Mouse (Mus musculus) heart, adult 18-20 months (tissue): ENCODE measurements at regions not wholly inside any gene's neighbourhood (a gene's known extent, or its start where the extent isn't known, plus 50 kb on each side); places are given as distances from the start of the nearest gene placed in this dataset.
A peak's percentile ranks its signal among the peaks of the same experiment; 100 is the strongest.

Experiments used
- DNase-seq, 2 experiments: peaks; one replicate each; pipeline ENCODE4 v3.0.0; 2021 to 2022; ENCODE audit warnings: mixed read lengths in 1 of 2

DNA sequence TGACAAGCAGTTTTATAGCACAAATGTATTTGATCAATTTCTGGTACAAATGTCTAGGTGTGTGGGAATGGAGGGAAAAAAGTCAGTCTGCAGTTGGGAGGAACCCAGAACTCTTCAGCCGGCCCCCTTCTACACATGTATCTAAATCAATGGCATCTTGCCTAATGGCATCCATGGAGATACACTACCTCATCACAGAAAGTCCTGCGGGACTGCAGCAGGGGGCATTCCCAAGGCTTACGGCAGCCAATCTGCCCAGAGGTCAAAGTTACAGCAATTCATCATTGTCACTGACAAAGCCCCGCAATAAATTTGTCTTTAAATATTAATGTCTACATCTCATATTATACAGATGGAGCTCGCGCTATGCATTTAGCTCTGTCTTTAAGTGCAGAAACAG, 135.7 kb upstream of the Arhgap5 start:
- DNase-seq = no peak

DNA sequence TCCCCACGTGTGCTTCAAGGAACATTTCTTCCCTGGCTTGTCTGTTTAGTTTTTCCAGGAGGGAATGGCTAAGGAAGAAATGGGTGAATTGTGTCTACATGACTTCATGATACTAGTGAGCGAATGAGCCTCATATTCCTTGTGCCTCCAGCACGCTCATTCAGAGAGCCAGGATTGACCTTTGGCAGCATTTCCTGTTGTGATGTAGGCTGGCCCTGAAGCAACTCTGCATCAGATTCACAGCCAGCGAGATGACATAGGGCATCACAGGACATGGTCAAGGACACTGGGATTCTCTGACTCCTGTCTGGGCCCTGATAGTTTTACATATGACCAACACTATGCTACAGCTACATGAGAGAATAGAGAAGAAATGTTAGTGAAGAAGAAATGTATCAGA, 135.3 kb upstream of the Arhgap5 start:
- DNase-seq = no peak

DNA sequence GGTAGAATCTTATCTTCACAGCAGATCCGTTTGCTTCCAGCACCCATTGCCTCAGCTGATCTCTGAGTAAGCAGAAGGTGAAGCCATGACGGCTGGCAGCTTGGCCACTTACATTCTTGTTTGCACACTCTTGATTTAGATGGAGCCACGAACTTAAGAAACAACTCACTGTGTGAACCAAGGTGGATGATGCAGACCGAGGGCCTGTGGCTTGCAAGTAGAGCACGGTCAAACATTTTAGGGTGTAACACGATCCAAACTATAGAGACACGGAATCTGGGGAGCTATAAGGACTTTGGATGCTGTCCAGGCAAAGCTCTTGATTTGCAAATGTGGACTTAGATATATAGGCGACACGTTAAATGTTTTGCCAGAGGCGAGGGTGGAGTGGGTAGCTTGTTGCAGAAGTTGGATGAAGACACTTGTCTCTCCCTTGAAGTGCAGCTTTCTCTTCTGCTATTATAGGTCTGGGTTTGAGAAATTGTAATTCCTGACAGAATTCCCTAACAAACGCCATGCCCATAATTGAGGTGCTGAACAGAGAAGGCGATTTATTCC, 133.5 kb upstream of the Arhgap5 start:
- DNase-seq = no peak

DNA sequence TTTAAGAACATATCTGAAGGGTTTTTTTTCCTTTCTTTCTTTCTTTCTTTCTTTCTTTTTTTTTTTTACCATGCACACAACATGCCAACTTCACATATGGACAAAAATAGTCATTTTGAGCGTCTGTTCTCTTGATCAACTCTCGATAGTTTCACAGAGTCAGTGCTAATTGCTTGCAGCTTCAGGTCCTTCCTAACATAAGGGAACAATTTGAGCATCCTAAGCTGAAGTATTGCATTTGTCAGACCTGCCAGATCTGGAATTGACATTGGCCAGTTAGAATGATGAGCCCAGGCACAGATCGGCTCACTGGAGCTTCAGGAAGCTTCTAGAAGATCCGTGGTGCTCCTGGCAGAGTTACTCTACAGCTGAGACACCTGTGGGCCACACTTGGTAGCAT, 128.7 kb upstream of the Arhgap5 start:
- DNase-seq = no peak

DNA sequence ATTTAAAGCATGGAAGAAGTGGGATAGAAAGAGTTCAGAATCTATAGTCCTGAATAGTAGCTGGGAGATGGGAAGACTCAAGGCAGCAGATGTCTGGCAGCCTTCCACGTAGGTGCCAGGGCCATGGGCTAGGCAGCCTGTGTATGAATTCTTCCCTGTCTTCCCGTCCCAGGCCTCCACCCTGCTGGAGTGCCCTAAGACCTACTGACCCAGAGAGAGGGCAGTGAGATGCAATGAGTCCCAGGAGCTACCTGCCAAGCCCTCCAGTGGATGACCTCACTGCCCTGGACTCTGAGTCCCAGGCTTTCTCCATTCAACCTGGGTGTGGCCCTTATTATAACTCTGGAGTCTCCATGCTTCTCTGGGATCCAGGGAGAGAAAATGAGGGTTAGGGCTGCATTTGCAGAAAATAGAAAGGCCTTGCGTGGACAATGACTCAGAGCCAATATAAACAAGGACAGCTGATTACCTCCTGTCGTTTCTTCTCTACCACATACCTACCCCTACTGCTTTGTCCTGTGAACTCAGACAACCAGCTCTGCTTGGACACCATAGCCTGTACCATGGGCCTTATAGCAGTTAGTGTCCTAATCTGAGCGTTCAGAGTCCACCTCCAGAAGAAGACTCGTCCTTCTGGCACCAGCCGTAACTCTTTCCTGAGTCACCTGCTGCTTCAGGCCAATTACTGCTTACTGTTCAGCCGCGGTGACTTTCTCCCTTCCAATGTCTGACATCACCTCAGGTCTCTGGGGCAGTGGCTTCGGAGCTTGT, 126.9 kb upstream of the Arhgap5 start:
- peak in 1 of 2 experiments; percentile 29 for DNase-seq

DNA sequence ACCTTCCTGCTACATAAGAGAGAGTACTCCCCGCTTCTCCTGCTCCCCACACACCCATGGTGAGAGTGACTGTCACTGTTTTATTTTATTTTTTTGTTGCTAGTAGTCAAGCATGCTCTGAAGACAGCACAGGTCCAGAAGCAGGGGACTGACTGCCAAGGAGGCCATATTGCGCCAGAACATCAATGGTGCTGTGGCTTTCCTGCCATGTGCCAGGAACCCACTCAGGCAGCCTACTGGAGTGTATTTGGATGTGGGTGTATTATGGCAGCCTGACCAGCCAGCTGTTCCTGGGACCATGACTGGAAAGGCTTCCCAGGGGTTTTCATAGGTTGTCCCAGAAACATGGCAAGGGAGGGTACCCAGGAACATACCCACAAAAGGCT, 126.3 kb upstream of the Arhgap5 start:
- DNase-seq = no peak

DNA sequence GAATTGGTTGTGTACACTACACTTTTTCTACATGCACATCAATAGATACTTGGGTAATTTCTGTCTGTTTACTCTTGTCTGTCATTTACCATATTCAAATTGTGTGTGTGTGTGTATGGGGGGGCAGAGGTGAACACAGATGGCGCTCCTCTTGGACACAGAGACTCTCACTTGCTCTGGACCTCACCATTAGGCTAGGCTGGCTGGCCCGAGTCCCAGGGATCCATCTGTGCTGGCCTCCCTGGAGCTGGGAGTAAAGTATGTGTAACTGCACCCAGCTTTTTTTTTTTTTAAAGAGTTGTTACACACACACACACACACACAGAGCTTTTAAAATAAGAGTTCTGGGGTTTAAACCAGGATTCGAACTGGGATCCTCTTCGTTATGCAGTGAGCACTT, 124.5 kb upstream of the Arhgap5 start:
- DNase-seq = no peak

DNA sequence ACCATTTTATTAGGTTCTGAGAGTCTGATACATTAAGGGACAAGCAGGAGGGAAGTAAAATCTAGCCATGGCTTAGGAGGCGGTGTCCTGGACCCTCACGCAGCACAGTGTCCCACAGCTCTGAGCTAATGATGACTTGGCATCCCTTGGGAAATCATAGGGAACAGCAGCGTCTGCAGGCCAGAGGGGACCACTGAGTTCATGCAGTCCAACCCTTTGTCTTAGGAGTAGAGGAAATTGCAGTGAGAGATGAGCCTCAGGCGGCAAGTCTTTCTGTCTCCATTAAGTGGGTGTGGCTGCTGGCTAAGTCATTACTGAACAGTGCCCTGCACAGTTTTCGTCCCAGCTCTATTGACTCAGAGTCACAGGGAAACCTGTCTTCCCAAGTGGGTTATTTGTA, 123.8 kb upstream of the Arhgap5 start:
- peak in 1 of 2 experiments; percentile 9 for DNase-seq

DNA sequence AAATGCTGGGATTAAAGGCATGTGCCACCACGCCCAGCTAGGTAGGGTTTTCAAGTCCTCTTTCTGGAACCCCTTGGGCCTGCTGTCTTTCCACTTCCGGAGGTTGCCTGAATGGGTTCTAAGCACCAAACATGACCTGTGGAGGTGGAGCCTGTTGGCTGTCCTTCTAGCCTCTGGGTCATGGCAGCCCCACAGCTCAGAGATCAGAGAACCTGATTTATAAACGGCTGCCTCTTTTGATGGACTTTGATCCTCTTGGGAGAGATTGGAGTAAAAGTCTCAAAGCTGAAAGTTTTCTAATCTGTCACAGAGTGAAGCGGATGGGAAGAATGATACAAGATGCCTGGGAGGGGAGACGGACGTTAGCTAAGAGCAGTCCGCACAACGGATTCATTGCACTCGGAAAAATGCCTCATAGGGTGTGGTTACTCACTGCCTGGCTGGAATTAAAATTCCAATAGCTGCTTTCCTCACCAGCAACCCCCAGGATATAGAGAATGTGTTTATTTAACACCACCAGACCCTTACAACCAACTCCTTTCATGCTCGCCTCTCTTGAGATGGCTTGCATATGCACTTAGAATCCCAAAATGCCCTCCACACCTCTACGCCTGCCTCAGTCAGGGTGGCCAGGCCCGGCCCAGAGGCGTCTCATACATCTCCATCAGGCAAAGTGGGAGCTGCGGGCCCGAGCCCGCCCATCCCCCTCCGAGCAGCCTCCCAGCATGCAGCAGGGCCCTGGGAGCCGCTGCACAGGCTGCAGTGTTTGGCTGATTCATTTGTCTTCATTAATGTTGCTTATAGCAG, 122.4 kb upstream of the Arhgap5 start:
- DNase-seq = no peak

DNA sequence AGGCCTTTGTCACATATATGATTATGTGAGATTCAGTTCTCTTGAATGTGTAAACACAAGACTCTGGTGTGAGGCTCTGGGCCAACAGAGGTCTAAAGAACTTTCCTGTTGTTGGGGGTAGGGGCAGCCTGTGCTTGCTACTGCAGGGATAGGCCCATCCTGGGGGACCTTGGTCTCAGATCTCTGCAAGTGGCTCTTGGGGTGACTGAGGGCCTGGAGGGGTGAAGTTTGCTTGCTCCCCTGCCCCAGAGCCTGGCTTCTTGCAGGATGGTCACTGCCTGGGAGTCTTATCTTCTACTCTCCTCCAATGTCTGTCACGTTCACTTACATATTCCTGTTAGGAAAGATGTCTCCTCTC, 121.8 kb upstream of the Arhgap5 start:
- no peak for DNase-seq

DNA sequence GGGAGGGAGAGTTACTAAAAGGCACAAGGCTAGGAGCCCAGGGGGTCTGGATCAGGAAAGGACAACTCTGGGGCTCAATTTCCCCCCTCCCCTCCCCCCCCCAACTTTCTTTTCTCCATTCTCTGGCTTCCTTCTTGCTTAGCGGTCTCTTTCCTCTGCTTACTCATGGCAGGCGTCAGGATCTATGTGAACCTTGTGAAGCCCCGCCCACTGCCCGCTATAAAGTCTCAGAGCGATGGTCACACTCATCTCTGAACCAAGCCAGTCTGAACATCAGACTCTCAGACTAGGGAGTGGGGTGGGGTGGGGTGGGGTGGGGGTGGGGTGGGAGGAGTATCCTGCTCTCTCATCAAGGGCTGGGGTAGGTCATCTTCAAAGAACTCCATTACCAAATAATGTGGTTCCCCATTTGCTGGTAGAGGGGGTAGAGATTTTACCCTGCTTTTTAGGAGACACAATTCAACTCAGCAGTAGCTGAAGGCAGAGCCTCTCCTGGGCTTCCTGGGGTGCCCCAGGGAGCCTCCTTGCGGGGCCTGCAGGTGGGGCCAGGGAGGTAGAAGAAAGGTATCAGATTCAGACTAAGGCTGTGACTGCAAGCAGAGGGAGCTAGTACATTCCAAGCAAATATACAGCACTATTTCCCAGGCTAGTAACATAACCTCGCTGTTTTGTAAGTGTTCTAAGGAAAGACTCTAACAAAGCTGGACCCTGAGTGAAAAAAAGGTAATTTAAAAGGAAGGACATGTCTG, 120.8 kb upstream of the Arhgap5 start:
- no peak for DNase-seq

DNA sequence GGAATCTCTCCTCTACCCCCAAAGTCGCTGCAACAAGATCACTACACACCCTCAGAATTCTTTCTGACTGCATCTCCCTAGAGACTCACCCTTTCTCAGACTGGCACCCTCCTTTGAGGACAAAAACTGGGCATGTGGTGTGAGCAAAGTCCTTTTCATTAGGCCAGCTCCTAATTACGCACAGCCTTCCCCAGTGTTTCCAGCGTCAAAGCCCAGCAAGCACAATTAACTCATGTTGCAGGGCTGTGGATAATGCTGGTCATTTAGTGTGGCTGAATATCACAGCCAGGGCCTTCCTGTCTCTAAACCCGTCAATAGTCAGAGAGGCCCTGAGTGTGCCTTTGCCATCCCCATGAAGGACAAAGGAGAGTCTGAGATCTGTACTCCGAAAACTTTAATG, 114.2 kb upstream of the Arhgap5 start:
- no peak for DNase-seq

DNA sequence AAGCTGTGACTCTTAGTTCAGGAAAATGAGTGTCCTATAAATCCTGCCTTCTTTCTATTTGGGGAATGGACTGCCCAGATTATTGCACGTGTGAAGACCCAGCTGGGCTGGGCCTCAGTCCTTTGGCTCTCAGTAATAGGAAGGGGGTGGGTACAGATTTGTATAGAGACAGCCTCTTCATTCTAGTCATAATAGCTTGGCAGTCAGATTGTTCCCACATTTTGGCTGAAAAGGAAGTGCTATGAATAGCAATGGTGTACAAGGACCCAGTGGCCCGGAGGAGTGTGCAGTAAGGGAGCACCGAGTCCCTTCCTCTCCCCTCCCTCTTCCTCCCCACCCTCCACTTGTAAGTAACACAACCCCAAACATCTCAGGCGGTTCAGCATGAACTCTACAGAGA, 113.5 kb upstream of the Arhgap5 start:
- peak; percentile 60 to 85 for DNase-seq

DNA sequence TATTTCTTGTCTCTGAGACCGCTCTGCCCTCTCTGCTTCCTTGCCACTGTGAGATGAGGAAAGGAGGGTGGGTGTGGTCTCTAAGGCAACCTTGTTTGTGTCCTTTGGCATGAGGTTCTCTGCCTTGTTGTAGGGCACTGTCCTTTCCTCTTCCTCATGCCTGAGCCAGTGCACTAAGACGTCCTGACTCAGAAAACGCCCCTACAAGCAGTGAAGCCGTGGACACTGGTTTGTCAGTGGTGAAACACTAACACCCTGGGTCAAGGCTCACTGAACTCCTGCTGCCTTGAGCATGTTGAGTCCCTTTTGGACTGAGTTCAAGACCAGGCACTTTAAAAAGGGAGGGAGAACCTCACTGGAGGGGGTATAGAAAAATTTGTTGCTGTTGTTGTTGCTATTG, 111.1 kb upstream of the Arhgap5 start:
- no peak for DNase-seq

DNA sequence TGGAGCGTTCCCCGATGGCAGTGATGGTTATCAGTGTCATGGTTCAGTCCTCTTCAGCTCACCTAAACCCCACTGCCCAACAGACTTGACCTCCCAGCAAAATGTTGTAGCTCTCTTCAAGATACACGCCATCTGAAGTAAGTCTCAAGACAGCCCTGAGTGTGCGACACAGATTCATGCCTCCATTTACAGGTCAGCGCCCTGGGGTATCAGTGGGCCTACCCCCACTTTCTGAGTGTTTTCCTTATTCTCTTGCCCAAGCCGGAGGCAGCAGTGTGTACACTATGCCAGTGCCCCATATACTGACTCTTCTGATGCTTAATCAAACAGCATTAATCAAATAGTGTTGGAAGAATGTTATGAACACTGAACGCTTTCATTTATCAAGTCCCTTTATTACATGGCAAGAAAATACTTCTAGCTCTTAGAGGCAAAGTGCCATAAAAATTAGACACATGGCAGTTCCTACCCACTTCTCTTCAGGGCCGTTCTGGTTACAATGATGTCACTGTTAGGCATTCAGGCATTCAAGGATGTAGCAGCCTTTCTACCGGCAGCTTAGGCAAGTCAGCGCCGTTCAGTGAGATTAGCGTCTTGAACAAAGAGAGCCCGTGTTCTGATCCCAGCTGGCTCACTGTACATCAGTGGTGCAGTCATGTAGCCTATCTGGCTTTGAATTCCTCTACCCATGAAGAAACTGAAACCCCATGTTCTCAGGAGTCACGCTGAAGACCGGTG, 109.6 kb upstream of the Arhgap5 start:
- no peak for DNase-seq

DNA sequence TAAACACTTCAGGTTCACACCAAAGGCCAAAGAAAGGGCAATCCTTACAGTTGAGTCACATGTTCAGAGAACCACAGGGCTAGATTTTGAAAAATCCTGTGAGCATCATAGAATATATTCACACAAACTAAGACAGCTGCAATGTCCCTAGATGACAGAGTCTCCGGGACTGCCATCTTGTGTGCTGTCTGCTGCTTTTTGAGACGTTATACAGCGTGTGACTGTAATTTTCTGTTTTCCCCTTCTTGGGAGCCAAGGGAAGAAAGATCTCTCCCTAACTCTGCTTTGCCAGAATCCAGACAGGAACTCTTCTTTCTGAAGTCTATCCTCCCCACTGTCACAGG, 109.1 kb upstream of the Arhgap5 start:
- DNase-seq = no peak

DNA sequence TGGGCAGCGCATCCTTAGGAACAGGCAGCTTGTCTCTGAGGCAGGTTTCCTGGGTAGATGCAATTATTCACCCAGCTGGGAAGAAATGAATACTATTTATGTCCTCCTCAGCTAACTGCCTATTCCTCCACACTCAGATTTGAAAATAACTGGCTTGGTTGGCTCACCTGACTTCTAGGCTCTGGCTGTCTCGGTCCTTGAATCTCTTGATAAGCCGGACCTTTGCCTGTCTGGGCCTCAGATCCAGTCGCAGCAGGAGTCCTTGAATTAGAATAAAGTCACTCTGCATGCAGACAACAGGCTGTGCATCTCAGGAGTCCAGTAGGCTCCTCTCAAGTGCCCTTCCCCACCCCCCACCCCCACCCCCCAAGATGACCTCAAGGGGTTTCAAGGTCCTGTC, 108.7 kb upstream of the Arhgap5 start:
- DNase-seq = no peak

DNA sequence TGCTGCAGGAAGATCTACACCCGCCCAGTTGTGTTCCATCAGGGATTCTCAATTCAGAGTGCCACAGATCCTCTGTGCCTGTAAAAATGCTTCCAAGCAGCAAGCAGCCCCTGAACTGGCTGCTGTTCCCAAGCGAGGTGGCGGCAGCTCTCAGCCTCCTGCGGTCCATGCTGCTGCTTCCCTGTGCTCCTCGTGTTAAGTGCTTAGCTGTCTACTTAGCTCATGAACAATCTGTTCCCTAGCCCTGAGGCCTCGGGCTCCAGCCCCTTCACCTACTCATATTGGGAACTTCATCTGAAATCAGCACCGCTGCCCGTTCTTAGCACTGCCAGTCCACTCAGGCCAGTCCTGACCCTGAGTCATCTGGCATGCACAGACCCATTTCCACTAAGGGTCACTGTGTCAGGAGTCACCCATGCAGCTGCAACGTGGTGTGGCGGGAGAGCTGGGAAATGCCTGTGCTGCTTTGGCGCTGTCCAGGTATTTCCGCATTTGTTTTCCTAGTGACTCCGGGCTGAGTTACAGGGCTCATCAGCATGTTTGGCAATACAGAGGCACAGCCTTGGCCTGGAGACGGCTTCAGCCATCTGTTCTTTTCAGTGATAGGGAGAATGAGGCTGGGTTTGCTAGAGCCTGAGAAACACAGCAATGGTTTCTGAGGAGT, 107.5 kb upstream of the Arhgap5 start:
- DNase-seq = peak; percentile 70 to 81

DNA sequence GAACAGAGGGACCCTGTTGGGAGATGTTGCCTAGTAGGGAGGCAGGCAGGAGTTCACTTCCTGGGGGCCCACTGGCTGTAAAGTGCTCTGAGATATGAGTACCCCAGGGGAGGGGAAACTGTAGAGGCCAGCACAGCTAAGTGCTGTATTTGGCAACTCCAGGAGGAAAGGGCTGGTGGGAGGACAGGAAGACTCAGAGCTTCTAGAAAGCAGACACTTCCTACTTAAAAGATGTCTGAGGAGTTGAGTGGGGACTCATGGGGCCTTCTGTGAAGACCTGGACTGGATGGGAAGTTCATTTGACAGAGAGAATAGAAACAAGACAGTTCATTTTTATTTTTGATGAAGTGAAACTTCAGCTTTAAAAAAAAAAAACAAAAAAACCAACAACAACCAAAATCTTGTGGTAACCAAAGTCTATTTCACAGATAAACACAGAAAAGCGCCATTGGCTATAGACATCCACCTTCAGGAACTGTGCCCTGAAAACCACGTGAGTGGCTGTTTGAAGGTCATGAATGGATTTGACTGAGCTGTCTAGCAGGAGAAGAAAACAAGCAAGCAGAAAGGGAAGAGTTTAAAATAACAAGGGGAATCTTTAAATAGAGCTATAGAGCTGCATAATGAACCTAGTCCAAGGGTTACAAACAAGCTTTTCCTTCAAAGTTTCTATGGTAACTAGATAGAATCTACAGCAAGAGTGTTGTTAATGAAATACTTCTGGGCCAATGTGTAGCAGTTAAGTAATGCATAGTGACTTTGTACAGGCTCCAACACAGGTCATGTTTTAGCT, 105.9 kb upstream of the Arhgap5 start:
- peak; percentile 17 to 37 for DNase-seq

DNA sequence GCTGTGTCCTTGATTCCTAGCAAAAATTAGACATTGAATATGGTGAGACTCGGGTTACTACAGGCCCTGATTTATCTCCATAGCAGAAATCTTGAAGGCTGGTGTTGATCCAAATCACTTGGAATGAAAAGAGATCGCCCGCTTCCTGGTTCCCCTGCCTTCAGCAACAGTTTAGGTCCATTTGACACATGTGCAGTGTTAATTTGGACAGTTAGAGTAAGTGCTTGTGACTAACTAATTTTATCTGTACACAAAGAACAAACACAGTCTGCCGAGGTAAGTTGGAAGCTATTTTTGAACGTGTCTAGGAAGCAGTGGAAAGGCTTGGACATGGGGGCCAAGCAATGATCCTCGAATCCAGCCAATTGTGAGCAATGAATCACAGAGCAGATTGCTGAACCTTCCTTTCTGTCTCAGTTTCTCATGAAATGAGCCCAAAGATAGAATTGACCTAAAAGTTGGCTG, 105.2 kb upstream of the Arhgap5 start:
- peak; percentile 36 to 44 for DNase-seq

DNA sequence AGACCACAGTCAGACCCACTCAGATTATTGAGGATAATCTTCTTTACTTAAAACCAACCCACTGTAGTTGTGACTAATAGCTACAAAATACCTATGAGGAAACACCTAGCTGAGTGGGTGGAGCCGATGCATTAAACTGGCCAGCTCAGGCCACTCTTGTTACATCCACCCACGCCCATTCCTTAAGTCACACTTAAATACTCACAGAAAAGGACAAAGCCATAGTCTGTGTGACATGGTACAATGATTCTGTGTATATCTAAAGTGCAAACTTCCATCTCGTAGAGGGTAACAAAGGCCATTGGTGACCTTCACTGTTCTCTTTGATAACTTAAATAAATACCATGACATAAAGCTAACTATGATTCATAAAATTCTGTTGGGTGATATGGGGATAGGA, 103.7 kb upstream of the Arhgap5 start:
- no peak for DNase-seq
